Mouse (Mus musculus) brain, embryonic 14.5 days (tissue): ENCODE data around the gene Nkx1-1.

Experiments used
- CTCF ChIP-seq: fragments of 200-500 bp; IDR thresholded peaks from 2 replicates; pipeline ENCODE4 v1.5.1; 2012; ENCODE audit warnings: inconsistent platforms, mild to moderate bottlenecking, moderate library complexity, borderline replicate concordance; ENCODE audit not compliant: insufficient read depth, insufficient read length; ENCODE audit errors: extremely low read depth
- POLR2A ChIP-seq: fragments of 200-500 bp; IDR thresholded peaks from 2 replicates; pipeline ENCODE4 v1.6.1; 2012; ENCODE audit warnings: mild to moderate bottlenecking, inconsistent platforms, borderline replicate concordance; ENCODE audit not compliant: poor library complexity, insufficient read depth, insufficient read length, severe bottlenecking; ENCODE audit errors: extremely low read depth

- TF ChIP-seq POLR2A (no peak), CTCF (no peak)
These were observed at the start of gene Nkx1-1 for GRCm38 (mm10) chr5:33433201-33434138.
